Mouse (Mus musculus): ENCODE data around the gene Gm30083.

Gm30083 gene

DNA sequence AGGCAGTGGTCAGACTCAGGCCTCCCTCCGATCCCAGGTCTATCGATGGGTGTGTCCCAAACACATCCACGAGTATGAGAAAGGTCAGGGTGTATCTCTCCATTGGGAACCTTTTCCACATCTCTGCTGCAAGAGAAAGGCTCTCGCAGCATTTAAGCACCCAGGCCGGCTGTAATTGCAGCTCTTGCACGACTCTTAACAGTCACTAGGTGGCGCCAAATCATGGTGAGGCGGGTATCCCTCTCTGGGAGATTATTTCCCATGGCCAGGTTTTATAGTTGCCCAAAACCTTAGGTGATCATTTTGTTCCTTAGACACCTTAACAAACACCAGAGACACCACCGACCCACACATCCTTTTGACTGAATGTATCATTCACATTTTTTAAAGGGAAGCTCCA, 55.6 kb downstream of the Gm30083 start:
- peak; percentile 27 for DNase-seq (ENCODE audit: low spot score)

DNA sequence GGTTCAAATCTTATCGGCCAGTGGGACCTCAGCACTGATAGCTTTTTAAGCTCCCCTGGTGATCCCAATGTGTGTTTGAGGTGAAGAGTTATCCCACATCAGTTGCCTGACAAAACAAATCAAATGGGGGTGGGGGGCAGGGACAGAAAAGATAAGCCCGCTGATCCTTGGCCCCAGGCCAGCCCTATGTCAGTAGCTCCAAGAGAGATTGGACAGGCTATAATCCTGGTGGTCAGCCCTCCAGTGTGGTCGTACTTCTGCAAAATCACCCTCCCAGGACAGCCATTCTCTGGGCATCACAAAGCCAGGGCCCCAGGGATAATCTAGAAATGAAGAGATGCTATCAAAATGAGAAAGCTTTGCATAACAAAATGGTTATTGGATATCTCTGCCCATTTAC, 56.1 kb downstream of the Gm30083 start:
- no peak for DNase-seq (ENCODE audit: low spot score)

DNA sequence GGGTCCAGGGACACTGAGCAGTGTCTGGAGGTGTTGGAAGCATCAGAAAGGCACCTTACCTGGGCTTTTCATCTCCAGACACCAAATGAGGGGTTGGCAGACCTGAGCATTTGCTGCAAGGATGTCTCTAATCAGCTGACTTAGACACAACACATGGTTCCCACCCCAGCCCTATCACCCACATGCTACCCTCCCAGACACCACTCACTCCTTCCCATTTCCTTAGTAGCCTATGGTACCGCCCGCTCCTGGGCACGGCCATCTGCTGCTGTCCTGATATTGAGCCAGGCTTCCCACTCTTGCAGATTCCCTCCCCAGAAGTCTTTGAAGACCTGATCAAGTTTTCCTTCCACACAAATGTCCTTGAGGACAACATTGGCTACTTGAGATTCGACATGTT, 56.8 kb downstream of the Gm30083 start:
- DNase-seq (ENCODE audit: low spot score), result no peak

DNA sequence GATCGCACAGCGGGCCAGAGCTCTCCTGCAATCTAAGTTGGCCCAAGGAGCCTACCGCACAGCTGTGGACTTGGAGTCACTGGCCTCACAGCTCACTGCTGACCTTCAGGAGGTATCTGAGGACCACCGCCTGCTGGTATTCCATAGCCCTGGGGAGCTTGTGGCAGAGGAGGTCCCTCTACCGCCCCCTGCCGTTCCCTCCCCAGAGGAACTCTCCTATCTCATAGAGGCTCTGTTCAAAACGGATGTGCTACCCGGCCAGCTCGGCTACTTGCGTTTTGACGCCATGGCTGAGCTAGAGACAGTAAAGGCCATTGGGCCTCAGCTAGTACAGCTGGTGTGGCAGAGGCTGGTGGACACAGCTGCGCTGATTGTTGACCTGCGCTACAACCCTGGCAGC, 58.9 kb downstream of the Gm30083 start:
- DNase-seq (ENCODE audit: low spot score), result no peak

DNA sequence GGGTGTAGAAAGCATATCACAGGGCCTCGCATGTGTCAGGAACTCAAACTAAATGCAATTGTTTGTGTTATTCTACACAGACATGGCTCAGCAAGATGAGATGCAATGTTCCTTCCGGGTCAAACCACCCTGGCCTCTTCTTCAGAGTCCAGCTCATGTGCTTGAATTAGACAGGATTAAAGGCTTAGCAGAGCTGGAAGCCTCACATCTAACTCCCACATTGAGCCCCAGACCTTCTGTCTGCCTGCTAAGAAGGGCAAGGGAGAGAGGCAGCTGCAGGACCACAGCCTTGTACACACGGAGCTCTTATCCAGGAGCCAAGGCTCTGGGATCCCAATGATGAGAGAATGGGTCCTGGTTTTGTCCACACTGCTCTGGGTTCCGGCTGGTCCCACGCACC, 61.2 kb downstream of the Gm30083 start, which contains the start of gene Rbp3:
Gene Rbp3 (plus strand): TSS at position 243 of the 400 bp plus-strand sequence.
- DNase-seq (ENCODE audit: low spot score), result no peak

DNA sequence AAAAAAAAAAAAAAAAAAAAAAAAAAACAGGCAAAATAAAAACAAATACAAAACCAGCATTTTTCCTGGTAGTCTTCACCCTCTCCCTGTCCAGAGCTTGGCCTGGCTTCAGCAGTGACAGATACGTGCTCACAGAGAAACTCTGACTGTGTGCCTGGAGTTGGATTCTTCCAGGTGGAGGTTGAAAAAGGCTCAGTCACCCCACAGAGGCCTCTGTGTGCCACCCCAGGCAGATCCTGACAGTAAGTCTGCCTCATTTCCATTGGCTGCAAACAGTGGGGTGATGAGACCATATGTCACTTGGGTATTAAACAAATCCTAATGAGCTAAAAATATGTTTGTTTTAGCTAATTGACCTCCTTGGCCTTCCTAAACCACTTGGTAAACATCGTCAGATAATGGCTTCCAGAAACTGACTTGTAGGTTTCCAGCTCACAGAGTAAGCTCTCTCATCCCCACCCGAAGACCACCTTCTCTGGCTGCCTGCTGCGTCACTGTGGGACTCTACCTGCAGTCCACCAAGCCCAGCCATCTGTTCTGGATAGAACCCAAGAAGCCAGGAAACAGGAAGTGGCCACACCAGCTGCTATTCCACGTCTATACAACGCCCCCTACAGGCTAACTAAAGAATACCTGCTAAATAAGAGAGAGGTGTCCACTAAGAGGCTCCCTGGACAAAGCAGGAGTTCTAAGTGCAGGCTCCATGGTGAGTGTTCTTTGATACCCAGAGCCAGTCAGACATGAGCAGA, 62.6 kb downstream of the Gm30083 start:
- no peak for DNase-seq (ENCODE audit: low spot score)

DNA sequence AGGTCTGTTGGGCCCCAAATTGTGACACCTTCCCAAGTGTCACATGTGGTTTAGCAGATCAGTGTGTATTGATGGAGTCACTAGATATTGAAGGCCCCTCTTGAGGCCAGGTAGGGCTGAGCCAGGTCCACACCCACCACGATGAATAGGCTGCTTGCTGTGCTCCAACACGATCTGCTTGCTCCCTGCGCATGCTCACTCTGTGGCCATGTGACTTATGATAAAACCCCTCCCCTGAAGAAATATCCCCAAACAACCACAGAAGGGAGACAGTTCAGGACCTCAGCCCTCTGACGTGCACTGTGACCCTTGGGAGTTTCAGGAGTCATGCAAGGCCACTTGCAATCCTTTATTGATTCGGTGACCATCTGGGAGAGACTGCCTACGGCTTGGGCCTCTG, 68.9 kb downstream of the Gm30083 start:
- no peak for DNase-seq (ENCODE audit: low spot score)

DNA sequence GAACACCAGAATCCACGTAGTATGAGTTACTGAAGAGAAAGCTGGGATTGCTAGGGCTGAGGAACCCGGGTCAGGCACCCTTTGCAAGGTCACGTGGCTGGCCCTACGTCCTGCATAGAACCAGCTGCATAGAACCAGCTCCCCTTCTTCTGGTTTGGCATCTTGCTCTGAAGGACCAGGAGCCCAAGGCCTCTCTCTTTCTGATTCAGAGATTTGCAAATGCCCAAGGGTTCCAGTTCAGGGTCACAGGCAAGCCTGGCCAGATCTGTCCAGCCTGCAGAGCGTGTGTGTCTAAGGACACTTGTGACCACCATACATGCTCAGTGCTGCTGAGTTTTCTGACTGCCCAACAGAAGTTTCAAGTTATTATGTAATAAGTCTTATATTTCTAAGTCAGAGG, 72.8 kb downstream of the Gm30083 start:
- DNase-seq (ENCODE audit: low spot score), result no peak

DNA sequence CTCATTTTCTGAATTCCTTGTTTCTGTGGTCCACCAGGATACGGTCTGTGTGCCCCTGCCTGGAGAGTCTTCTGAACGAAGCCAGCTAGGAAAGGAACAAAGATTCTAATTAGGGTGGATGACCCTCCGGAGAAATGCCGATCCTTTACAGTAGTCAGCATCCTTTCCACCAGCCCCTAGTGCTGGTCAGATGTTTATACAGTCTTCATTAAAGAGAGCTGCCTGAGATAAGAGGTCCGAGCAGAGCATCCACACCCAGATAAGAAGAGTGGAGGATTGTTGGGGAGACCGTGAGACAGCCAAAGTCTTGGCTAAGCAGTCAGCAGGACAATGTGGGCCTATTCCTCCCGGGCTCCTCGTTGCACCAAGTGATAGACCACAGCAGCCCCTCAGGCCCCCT, 74.2 kb downstream of the Gm30083 start, which contains the start of gene Gdf2:
Gene Gdf2 (plus strand): TSS at position 301 of the 400 bp plus-strand sequence.
- DNase-seq (ENCODE audit: low spot score), result no peak

DNA sequence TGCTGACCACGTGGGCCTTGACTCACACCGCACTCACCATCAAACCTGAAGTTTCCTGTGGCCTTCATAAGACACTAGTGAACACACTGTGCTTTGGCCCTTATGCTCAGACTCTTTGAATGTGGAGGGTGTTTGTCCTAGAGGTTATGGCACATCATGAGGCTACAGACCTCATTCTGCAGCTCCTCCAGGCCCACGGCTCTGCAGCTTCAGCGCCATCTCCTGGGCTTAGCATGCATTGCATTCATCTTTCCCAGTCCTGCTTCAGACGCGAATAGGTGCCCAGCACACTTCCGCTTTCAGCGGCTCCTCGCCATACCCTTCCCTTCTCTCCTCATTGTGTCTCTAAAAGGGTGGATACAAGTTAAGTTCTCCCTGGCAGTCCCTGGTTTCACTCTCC, 75.9 kb downstream of the Gm30083 start:
- DNase-seq (ENCODE audit: low spot score), result peak; percentile 31
